Mouse (Mus musculus): ENCODE measurements around the gene Akr1c21. TPM values are rescaled to one million over a fixed set of nuclear protein-coding genes. Genes with fewer than 3 reads are reported as not detected.

Akr1c21 gene
- polyA plus RNA-seq (2015; fragmentation: Illumina TruSeq; extraction: RNeasy Lipid Tissue Mini Kit (QIAGEN cat#74804); ENCODE audit: insufficient read depth, low read depth, low replicate concordance) = not detected

GRCm38 (mm10) chr13:4573871-4574270 lies at the start of gene Akr1c21:
Gene Akr1c21, plus strand, starts transcription at chr13:4574075.

GRCm38 (mm10) chr13:4608961-4609409 lies 35.1 kb downstream of the Akr1c21 start, which contains the start of gene Akr1e1:
Gene Akr1e1, minus strand, starts transcription at chr13:4609174.

Other genes starting within 250 kb of the Akr1c21 start
- gene Akr1c6, start 139.8 kb upstream of the Akr1c21 start, polyA plus RNA-seq (2015; fragmentation: Illumina TruSeq; extraction: RNeasy Lipid Tissue Mini Kit (QIAGEN cat#74804); ENCODE audit: insufficient read depth, low read depth, low replicate concordance) = not detected
- gene Akr1c20, start 50.7 kb upstream of the Akr1c21 start, polyA plus RNA-seq (2015; fragmentation: Illumina TruSeq; extraction: RNeasy Lipid Tissue Mini Kit (QIAGEN cat#74804); ENCODE audit: insufficient read depth, low read depth, low replicate concordance) = not detected
- 5.8 TPM for gene Akr1e1, start 35.1 kb downstream of the Akr1c21 start, polyA plus RNA-seq (2015; fragmentation: Illumina TruSeq; extraction: RNeasy Lipid Tissue Mini Kit (QIAGEN cat#74804); ENCODE audit: insufficient read depth, low read depth, low replicate concordance)

Data from pancreas, adult 10 weeks (tissue).